Mouse (Mus musculus): ENCODE data around the gene Fgfr2. TPM values are rescaled to one million over a fixed set of nuclear protein-coding genes. Genes with fewer than 3 reads are reported as not detected.

The Fgfr2 gene
- not detected in 2 replicates for polyA plus RNA-seq (2012; ENCODE audit: low replicate concordance)

DNA sequence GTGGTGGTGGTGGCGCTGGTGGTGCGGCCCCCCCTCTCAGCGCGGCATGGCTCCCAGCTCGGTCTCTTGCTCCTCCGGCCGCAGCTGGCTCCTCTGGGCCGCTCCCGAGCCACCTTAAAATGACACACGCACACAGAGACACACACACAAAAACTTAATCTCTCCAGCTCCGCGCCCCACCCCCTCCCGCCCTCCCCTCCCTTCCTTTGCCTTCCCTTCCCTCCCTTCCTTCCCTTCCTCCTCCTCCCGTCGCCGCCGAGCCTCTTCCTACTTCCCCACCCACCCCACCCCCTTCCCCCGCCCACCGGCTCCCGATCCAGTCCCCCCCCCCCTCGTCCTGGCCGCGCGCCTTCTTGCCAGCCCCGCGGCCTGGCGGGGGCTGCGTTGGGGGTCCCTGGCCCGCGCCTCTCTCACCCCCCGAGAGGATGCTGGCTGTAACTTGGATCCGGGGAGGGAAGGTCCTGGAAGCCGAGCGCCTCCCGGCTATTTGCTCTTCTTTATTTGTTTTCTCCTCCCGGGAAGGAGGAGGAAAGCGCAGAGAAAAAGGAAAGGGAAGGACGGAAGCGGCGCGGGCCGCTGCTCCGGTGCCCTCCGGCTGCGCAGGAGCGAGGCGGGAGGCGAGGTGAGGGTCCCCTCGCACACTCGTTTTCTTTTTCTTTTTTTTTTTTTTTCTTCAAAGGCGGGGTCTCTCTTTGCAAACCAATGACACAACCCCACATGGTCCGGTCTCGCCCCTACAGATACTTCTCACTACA is at the start of gene Fgfr2:
Fgfr2 (minus strand) TSS at position 107 of the 755 bp plus-strand sequence.

DNA sequence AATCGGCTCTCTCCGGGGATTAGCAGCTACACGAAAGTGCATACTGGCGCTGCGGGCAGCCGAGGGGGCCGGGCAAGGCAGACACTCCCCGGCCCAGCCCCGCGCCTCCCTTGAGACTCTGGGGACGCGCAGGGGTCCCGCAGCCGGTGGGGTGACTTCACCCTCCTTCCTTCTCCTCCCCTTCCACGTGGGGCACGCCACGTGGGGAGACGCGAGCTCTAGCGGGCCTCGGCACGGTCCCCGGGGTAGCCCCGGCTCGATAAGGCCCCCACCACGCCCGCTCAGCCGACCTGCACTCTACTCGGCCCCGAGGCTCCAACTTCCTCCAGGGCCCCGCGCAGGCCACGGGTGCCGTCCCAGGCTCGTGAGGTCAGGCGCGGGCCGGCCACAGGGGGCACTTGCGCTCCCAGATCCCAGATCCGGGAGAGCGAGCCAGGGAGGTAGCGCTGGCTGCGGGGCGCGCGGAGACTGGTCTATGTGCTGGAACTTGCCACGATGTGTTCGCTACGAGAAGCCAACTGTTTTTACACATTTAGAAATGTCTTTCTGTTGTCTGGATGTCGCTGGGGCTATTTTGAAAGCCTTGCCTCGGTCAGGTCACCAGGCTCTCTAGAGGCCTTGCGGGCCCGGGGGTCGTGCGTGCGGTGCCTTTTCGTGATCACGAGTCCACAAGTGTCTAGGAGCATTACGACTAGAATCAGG is 1.0 kb upstream of the Fgfr2 start, which contains the start of gene Ctbp2:
Ctbp2 (minus strand) TSS at position 356 of the 702 bp plus-strand sequence.

DNA sequence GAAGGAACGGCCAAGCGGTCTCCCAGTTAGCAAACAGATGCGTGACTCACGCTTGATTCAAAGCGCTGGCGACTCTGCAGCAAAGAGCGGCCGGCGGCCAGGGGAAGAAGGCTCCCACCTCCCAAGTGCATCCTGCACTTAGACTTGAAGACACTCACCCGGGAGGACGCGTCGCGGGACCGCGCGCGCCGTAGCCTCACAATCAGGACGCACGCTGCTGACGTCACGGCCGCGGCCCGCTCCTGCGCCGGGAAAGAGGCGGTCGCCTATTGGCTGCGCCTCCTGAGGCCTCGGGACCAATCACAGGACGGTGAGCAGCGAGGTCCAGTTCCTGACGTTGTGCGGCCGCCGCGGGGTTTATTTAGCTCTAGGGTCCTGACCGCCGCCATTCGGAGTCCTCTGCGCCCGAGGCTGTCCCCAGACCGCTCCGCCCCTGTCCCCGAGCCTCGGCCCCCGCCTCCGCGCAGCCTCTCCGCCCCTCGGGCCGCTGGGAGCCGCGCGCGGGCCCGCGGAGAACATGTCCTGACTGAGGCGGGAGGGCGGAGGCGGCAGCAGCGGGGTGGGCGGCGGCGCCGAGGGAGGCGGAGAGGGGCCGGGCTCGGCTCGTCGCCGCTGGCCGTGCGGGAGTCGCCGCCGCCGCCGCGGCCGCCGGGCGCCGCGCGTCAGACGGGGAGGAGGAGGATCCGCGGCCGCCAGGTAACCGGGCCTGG is 192.1 kb downstream of the Fgfr2 start, which contains the start of gene Zranb1:
Zranb1 (plus strand) TSS at position 293 of the 710 bp plus-strand sequence.

DNA sequence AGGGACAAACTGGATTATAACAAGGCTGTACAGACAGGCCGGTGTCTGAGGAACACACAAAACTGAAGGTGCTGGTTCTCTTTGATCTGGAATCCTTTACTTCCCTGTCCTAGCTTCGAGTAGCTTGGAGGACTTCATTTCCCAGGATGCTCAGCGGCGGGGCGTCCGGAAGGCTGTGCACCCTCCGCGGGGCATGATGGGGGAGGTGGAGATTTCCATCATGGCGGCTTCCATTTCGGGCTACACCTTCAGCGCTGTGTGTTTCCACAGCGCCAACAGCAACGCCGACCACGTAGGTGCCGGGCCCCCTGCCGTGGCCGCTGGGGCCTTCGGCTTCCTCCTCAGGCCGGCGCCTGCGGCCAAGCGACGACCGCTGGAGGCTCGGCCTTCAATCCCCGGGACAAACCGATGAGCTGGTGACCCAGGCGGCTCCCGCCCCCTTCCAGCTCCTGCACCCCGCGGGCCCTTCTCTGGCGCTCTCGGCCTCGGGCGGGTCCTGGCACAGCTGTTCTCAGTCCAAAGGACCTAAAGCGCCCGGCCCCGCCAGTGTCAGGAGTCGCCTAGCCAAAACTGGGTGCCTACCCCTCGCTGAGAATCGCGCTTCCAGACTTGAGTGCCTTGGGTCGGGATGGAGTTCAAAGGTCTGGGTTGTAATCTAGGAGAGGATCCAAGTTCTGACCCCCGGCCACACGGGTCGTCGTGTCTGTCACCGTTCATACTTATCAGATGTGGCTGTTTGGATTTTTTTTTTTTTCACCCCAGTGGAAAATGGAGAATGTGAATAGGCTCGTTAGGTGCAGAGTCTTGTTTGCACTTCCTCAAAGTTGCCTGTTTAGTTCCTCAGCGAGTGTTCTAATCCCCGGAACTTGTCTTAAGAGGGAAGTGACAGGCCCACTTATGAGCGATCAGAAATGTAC is 263.9 kb downstream of the Fgfr2 start, which contains the start of gene Abraxas2:
Abraxas2 (plus strand) TSS at position 184 of the 917 bp plus-strand sequence.

DNA sequence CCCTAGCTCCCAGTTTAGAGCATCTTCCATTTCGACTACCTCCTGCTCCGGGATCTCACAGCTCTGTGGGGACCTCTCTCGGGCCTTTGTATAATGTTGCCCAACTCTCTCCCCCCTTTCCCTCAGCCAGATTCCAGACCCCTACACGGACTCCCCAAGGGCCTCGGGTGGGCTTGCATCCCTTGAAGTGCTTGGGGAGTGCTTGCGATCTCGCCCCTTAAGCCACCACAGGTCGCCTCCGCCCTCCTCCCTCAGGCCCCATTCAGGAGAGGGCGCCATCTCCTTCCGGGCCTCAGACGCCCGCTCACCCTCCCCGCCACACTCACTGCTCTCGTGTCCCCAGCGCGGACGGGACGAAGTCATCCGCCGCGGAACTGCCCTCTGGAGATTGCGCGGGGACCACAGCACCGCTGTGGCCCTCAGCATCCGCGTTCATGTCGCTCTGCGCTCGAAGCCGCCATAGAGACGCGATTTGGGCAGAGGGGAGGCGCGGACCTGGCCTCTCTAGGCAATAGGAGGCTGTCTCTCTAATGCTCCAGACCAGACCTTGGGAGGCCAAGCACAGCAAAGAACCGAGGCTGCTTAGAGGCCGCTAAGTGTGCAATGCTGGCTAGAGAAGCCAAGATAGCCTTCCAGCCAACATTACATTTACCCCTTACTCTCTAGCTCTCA is 270.8 kb downstream of the Fgfr2 start, which contains the start of gene Eef1akmt2:
Eef1akmt2 (minus strand) TSS at position 501 of the 672 bp plus-strand sequence.

DNA sequence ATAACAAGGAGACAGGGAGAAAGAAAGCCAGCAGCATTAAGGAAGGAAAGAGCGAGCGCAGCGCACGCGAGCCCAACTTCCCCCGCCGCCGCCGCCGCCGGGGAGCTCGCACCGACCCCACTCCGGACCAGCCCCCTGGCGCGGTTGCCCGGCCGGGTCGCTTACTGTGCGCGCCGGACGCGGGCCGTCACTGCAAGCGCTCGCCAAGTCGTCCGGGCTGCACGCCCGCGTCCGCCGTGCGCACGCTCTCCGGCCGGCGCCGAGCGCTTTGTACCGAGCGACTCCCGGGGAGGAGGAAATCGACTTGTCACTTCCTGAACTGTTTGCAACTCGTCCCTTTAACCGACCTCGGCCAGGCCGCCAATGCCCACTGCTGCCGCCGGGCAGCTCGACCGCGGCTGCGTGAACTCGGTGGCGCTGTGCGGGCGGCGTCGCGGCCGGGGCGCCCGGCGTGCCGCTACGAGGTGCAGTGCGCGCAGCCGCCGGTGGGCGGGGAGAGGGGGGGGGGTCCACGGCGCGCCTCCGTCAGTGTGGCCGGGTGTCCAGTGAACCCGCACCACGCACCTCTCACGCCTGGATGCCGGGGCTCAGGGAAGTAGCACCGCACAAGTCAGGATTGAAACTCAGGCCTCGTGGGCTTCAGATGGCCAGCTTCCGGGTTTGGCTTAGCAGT is 309.6 kb downstream of the Fgfr2 start, which contains the start of gene Fam53b:
Fam53b (minus strand) TSS at position 471 of the 673 bp plus-strand sequence.

DNA sequence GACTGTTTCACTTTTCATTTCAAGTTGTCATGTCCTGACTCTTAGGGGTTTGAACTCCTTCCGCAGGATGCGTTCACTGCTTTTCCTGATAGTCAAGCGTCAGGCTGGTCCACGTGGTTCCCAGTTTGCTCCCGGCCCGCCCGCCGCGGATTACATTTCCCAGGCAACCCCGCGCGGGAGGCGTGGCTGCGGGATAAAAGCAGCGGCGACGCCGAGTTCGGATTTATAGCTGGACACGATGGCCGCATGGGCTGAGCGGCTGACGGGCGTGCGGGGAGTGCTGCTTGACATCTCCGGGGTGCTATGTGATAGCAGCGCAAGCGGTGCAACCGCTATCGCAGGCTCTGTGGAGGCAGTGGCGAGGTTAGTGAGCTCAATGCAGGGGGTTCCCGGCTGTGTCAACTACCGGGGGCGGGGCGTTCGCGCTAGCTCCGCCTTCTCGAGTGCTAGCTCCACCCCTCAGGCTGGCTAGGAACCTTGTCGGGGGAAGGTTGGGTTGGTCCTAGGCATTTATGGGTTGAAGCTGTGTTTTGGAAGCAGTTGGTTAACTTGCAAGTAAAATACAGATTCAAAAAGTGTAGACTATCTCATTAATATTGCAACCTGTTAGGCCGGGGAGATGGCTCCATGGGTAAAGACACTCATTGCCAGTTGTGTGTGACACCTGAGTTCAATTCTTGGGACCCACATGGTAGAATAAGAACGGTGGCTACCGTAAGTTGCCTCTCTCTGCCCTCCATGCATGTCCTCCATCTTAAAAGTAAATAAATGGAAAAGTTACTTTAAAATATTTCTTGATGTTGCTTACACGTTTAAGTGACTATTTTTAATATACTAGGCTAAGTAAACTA is 512.5 kb downstream of the Fgfr2 start, which contains the start of gene Lhpp:
Lhpp (plus strand) TSS at position 171 of the 851 bp plus-strand sequence.

DNA sequence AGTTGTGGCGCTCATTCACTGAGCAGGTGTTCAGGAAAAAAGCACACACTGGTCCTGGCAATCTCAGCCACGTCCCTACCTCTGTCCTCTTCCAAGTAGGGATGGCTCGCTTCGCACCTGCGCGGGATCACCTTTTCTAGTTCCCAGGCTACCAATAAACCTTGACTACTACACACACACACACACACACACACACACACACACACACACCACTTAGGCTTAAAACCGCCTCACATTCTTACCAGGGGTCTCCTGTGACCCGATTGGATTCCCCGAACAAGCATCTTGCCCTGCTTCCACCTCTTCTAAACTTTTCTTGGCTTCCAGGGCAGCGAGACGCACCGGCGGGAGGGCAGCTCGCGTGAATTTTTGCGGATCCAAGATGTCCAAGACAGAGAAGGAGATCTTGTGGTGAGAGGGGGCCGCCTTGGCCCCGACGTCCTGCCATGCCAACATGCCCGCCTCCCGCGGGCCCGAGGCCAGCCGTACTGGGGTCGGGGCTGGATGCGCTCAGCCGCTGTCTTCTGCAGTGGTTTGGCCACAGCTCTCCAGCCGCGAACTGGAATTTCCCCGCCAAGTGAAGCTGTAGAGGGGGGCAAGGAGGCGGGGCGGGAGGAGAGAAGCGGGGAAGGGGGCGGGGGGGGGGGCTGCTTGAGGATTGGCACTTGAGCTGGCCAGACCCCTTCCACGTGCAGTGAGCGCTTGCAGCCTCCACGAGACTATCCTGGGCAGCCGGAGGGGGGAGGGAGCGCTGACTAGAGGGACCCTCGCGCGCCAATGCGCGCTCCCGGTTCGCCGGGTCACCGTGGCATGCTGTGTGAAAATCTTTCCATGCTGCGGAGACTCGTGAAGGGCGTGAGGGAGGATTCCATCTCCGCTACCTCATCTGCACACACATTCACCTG is 523.8 kb downstream of the Fgfr2 start, which contains the start of gene Nkx1-2:
Nkx1-2 (minus strand) TSS at position 567 of the 905 bp plus-strand sequence.

DNA sequence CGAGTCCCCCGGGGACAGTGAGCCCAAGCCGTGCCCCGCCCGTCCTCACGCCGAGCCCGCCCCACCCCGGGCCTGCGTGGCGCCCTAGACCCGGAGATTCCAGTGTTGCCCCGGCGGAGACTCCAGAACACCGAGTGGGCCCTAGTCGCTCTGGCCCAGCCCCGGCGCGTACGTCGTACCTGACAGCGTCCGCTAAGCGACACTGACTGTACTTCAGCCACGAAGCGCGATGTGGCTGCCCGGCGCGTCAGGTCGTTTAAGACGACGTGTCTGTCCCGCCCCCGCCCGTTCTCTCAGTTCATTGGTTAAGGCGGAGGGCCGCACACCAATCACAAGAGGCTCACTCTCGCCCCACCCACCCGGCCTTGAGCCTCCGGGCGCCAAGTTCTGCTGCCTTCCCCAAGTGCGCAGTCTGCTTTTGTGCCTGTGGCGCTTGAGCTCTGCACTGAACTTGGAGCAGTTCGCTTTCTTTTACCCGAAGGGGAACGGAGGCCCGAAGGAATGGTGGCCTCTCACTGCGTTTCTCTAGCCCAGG is 547.0 kb downstream of the Fgfr2 start, which contains the start of gene Oat:
Oat (minus strand) TSS at position 283 of the 535 bp plus-strand sequence.

DNA sequence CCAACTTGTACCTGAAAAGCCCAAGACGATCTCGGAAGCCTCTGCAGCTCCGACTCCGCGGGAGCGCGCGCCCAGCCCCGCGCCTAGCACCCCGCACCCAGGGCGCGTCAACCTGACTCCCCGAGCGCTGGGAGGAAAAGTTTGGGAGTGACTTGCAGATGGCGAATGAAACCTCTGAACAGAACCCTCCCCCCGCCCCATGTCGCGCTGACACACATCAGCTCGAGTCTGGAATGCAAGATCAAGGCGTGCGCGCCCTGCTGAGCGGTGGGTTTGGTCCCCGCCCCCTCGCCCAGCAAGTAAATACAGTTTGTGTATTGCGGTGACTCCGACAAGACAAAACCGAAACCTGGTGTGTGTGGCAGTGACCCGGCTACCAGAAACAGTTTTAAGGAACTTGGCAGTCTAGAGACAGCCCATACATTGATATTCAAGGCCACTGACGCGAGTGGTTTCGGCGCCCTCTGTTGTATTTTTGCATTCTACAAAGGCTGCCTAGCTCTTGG is 806.1 kb downstream of the Fgfr2 start, which contains the start of gene Chst15:
Chst15 (minus strand) TSS at position 193 of the 506 bp plus-strand sequence.

DNA sequence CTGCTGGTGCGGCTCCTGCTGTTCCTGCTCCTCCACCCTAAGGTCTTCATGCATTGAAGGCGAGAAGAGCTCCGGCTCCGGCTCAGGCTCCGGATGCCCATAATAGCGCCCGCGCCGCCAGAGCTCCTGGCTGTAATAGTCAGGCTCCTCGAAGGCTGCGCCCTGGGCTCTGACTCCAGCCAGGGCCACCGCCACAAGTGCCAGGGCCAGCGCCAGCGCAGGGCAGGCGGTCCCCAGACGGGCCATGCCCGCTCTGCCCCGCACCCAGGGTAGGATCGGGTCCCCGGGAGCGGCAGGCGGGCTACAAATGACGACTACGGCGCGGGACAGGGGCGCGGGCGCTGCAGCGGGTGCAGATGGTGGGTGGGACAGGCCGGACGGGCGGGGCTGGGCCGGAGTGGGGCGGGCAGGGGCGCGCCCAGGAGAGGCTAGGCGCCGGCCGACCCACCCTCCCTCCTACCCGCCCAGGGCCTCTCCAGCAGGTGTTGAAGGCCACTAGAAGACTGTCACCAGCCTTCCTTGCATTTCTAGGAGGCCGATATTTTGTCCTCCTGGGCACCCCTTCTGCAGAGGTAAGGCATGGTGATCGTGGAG is 968.7 kb downstream of the Fgfr2 start, which contains the start of gene Cpxm2:
Cpxm2 (minus strand) TSS at position 372 of the 594 bp plus-strand sequence.

DNA sequence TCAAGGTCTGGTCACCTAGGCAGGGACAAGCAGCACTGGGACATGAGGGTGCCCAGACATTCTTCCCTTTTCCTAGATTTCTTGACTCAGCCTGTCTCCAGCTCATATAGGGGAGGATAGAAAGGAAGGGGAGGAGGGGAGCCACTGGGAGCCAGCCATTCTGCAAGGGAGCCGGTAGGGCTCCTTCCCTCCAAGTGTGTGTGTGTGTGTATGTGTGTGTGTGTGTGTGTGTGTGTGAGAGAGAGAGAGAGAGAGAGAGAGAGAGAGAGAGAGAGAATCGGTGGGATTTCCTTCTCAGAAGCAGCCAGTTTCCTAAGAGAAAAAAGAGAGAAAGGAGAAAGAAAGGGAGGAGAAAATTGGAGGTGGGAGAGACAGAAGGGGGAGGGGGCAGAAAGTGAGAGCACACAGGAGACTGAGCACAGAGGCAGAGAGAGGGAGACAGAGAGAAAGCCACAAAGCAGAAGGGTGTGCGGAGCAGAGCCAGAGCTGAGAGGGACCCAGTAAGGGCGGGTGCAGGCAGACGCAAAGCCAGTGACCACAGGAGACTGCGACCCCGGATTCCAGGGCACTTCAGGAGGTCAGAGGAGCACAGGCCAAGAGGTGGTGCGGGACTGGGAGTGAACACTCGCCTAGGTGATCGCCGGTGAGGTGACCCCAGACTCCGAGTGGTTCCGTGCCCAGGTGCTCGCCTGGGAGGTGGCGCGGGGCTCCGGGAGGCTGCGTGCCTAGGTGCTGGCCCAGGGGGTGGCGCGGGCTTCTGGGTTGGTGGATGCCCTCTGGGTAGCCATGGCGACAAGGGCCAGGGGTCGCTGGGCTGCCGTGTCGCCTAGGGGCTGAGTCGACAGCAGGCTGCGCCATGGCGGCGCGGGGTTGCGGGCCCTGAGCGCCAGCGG is 1156.9 kb downstream of the Fgfr2 start, which contains the start of gene Gpr26:
Gpr26 (plus strand) TSS at position 438 of the 893 bp plus-strand sequence.

DNA sequence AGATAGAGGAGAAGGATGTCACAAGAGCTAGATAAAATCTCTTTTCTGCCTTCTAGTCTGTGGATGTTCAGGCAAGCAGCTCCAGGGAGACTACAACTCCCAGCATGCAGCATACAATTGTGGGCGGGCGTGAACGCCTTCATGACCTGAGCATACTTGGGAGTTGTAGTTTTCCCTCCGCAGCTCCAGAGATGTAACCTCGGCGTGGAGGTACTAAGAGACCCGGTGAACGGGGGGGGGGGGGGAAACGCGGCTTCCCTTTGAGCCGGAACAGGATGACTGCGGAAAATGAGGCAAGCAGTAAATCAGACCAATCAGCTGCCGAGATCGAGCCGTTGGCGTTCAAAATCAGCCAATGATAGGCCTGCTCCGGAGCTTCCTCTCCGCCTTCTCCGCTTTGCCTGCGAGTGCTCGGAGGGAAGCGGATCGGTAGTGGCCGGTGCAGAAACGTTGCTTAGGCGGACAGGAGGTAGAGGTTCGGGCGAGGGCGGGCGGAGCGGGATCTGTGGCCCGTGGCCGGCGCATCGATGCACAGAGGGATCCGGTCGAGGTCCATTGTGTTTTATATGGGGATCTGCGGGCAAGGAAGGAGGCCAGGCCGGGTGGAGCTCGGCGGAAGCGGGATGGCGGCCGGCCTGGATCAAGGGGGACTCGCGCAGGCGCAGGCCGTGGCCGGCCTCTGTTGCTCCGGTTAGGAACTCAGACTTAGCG is 1563.0 kb downstream of the Fgfr2 start, which contains the start of gene Bub3:
Bub3 (plus strand) TSS at position 237 of the 711 bp plus-strand sequence.

DNA sequence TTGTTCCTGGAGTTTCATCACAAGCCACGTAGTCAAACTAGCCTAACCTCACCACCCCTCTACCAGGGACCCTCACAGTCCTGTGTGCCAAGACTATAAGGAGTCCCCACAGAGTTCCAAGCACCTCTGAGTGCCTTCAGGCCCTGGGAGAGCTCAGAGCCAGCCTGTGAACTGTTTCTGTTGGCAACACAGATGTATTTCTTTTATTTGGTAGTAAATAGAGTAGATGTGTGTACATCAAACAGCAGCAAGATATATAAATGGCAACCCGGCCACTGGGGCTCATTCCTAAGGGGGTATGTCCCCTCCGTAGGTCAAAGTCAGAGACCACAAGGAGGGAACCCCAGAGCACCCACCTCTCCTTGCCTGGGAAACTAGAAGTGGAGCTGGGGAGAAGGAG is 1574.7 kb downstream of the Fgfr2 start, which contains the start of gene Hmx2:
Hmx2 (plus strand) TSS at position 301 of the 400 bp plus-strand sequence.

